Mouse (Mus musculus): ENCODE data around the gene Ndufs1. TPM values are rescaled to one million over a fixed set of nuclear protein-coding genes. Genes with fewer than 3 reads are reported as not detected.

The Ndufs1 gene
- total RNA-seq, 2 experiments from 2014 or later = 846 to 857 TPM

Small RNA genes within 50 kb of the gene (microRNA-seq; reads per million reads assigned to microRNA genes)
- gene Gm24557 (ENCODE audit: borderline number of aligned reads in 2 of 2) (0 reads per million in 2 experiments), gene Gm27512 (ENCODE audit: borderline number of aligned reads in 2 of 2) (0 reads per million in 2 experiments)

Other genes with a start within 250 kb of the Ndufs1 start
- 10 to 100 TPM; 18.9 to 21.1 TPM for gene Ino80d, start 62.2 kb downstream of the Ndufs1 start, total RNA-seq (2021)
- 100 to 1,000 TPM; 413 to 418 TPM for gene Eef1b2, start within 50 bp of the Ndufs1 start, total RNA-seq (2021)
- under 1 TPM; 0.44 to 0.49 TPM for gene Gpr1, start 37.7 kb upstream of the Ndufs1 start, total RNA-seq (2021)
- under 1 TPM; 0.30 to 0.69 TPM for gene Zdbf2, start 96.4 kb upstream of the Ndufs1 start, total RNA-seq (2021)